Mouse (Mus musculus) hindbrain, embryonic 14.5 days (tissue): Measurements from ENCODE around the gene 1500009L16Rik. TPM values are rescaled to one million over a fixed set of nuclear protein-coding genes. Genes with fewer than 3 reads are reported as not detected.

ENCODE experiments used
- polyA plus RNA-seq: library from polyadenylated mRNA; unstranded; fragments of >200 nt; fragmentation: Nextera tagmentation; extraction: Ambion mirVana; gene quantifications from 2 replicates; pipeline ENCODE4 v1.2.1, GENCODE M21; 2014

Gene 1500009L16Rik
- polyA plus RNA-seq, 1 experiment from 2014 or later, result 87.9 TPM

Other genes with a start within 250 kb of the 1500009L16Rik start
- 14.3 and 16.7 TPM in 2 replicates for gene Aldh1l2, start 188.7 kb upstream of the 1500009L16Rik start, polyA plus RNA-seq
- gene Washc4, start 179.1 kb upstream of the 1500009L16Rik start, polyA plus RNA-seq, result 32.7 and 34.9 TPM in 2 replicates
- 37.1 and 39.9 TPM in 2 replicates for gene Appl2, start 74.1 kb upstream of the 1500009L16Rik start, polyA plus RNA-seq